Mouse (Mus musculus): ENCODE measurements at regions not wholly inside any gene's neighbourhood (a gene's known extent, or its start where the extent isn't known, plus 50 kb on each side); places are given as distances from the start of the nearest gene placed in this dataset.

DNA sequence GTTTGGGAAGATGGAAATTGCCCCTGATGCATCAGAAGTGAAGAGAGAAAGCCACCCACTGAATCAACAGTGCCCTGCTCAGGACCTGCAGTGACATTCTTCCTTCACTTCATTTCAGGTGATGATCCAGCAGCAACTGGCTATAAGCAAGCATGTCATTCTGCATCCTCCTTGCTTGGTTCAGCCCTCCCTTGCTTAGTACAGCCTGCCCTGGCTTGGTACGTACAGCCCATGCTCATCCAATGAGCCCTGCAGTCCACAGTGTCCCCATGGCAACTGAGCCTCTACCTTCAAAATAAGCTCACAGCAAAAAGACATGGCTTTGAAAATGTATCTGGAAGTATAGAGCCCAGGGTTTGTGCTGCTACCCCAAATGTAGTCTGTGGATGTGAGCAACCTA, 181.4 kb upstream of the Bmp4 start:
- Histone ChIP-seq H3K27me3 (ENCODE audit: control insufficient read depth, insufficient read depth, low read length) (no peaks in the 10 kb centered on the region), H3K4me1 (replicated peaks; ENCODE audit: control insufficient read depth in 2 of 2, insufficient read depth in 2 of 2, low read length in 1 of 2) (peaks cover 23 to 31% of the 10 kb centered on the region in 2 experiments), H3K9ac (replicated peaks) (no peak overlapping the region), H3K4me3 (ENCODE audit: insufficient read depth in 1 of 2, low read depth in 2 of 2, low read length in 2 of 2) (no peak overlapping the region), H3K27ac (no peak overlapping the region), H3K9me3 (ENCODE audit: control insufficient read depth, low read length) (no peaks in the 10 kb centered on the region), H3K36me3 (replicated peaks; ENCODE audit: control insufficient read depth, insufficient read depth, low read depth) (no peaks in the 10 kb centered on the region), H3K4me2 (ENCODE audit: low read depth) (no peak overlapping the region)
- DNase-seq (ENCODE audit: low read depth in 3 of 3, low spot score in 3 of 3) (no peak), ATAC-seq (ENCODE audit: insufficient read depth) (no peak)
- WGBS (ENCODE audit: insufficient replicate concordance): 79% methylated on average over 1 of the region's 1 CpGs
- TF ChIP-seq CTCF (IDR thresholded peaks at IDR 0.05; ENCODE audit: low read depth) (no peak), EP300 (IDR thresholded peaks at IDR 0.05; ENCODE audit: low read depth) (no peak)

DNA sequence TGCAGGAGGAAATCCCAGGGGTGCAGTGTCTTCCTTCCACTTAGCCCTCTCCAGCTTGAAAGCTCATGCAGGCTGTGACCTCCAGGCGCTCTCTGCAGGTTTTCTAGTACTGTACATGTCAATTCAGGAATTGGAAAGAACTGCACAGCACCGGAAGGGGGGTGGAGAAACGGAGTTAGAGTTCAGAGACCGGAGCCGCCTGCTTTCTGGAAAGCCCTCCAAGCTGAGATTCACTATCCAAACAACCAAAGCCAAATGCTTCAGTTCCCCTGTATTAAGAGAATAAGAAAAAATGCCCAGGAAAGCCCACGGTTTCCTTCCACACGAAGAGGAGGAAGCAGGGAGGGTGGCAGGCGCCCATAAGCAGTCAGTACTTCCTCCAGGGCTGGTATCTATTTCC, 178.8 kb upstream of the Bmp4 start:
- WGBS (ENCODE audit: insufficient replicate concordance): 63% methylated on average over 8 of the region's 8 CpGs

DNA sequence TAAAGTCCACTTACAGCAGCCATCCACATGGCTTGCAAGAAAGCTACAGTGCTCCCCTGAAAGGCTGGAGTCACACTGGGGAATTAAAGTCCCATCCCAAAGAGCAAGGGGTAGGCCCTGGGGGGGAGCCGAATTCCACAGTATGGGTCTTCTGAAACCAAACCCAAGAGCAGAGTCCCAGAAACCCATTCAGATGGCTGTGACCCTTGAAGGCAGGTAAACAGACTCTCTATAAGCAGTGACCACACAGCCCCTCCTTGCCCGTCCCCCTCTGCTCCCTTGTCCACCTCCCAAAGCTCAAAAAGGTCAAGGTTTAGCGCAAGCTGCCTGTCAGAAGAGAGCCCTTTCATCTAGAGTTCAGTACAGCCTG, 176.9 kb upstream of the Bmp4 start:
- Histone ChIP-seq H3K27me3 (ENCODE audit: control insufficient read depth, insufficient read depth, low read length) (no peaks in the 10 kb centered on the region), H3K4me2 (ENCODE audit: low read depth) (no peak overlapping the region), H3K36me3 (replicated peaks; ENCODE audit: control insufficient read depth, insufficient read depth, low read depth) (no peaks in the 10 kb centered on the region), H3K27ac (no peak overlapping the region), H3K4me1 (replicated peaks; ENCODE audit: control insufficient read depth in 2 of 2, insufficient read depth in 2 of 2, low read length in 1 of 2) (peaks cover 9 to 18% of the 10 kb centered on the region in 2 experiments), H3K9me3 (ENCODE audit: control insufficient read depth, low read length) (no peaks in the 10 kb centered on the region), H3K9ac (replicated peaks) (no peak overlapping the region), H3K4me3 (ENCODE audit: insufficient read depth in 1 of 2, low read depth in 2 of 2, low read length in 2 of 2) (no peak overlapping the region)
- DNase-seq (ENCODE audit: low read depth in 3 of 3, low spot score in 3 of 3) (no peak), ATAC-seq (ENCODE audit: insufficient read depth) (no peak)
- WGBS (ENCODE audit: insufficient replicate concordance): 72% methylated on average over 3 of the region's 3 CpGs
- TF ChIP-seq CTCF (IDR thresholded peaks at IDR 0.05; ENCODE audit: low read depth): no peak

More for the DNA sequence above, 178.8 kb upstream of the Bmp4 start:
- H3K4me3 ChIP-seq (ENCODE audit: insufficient read depth in 1 of 2, low read depth in 2 of 2, low read length in 2 of 2): no peak overlapping the region
- H3K9ac ChIP-seq (replicated peaks): no peak overlapping the region
- H3K4me2 ChIP-seq (ENCODE audit: low read depth): no peak overlapping the region
- no peaks in the 10 kb centered on the region for H3K27me3 ChIP-seq (ENCODE audit: control insufficient read depth, insufficient read depth, low read length)
- TF ChIP-seq EP300 (IDR thresholded peaks at IDR 0.05; ENCODE audit: low read depth): no peak
- TF ChIP-seq CTCF (IDR thresholded peaks at IDR 0.05; ENCODE audit: low read depth): no peak
- no peaks in the 10 kb centered on the region for H3K9me3 ChIP-seq (ENCODE audit: control insufficient read depth, low read length)
- peaks cover 23 to 30% of the 10 kb centered on the region in 2 experiments for H3K4me1 ChIP-seq (replicated peaks; ENCODE audit: control insufficient read depth in 2 of 2, insufficient read depth in 2 of 2, low read length in 1 of 2)
- ATAC-seq (ENCODE audit: insufficient read depth): no peak
- H3K27ac ChIP-seq: no peak overlapping the region
- H3K36me3 ChIP-seq (replicated peaks; ENCODE audit: control insufficient read depth, insufficient read depth, low read depth): no peaks in the 10 kb centered on the region
- DNase-seq (ENCODE audit: low read depth in 3 of 3, low spot score in 3 of 3): no peak

DNA sequence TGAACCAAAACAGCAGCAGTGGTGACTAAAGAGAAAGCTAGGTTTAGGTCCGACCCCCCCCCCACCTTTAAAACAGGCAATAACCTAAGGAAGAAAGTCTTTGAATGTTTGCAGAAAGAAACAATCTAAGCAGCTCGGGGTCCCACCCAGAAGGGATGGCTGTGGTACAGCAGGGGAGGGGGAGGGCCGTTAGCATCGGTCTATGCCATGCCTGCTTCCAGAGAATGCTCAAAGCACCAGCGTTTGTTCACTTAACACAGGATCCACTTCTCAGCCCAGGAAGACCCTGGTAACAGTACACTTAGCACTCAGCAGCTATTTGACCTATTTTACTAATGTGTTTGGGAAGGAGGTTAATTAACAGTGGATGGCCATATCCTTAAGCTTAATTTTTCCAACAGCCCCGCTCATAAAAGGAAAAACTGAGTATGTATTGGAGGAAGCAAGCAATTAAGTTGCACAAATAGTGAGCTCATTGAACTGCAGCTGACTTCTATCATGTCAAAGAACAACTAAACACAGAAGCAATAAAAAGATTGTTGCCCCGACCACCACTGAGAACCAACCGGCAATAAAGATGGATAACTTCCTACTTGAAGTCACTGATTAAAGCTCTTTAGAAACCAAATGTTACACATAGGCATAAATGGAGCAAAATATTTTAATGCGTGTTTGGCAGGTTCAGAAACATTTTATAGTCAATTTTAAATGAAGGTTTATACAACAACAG, 176.4 kb upstream of the Bmp4 start:
- H3K9ac ChIP-seq (replicated peaks): no peak overlapping the region
- H3K9me3 ChIP-seq (ENCODE audit: control insufficient read depth, low read length): no peaks in the 10 kb centered on the region
- no peaks in the 10 kb centered on the region for H3K27me3 ChIP-seq (ENCODE audit: control insufficient read depth, insufficient read depth, low read length)
- no peak overlapping the region for H3K4me3 ChIP-seq (ENCODE audit: insufficient read depth in 1 of 2, low read depth in 2 of 2, low read length in 2 of 2)
- no peak overlapping the region for H3K4me2 ChIP-seq (ENCODE audit: low read depth)
- H3K4me1 ChIP-seq (replicated peaks; ENCODE audit: control insufficient read depth in 2 of 2, insufficient read depth in 2 of 2, low read length in 1 of 2): peaks cover 13 to 22% of the 10 kb centered on the region in 2 experiments
- no peak for TF ChIP-seq CTCF (IDR thresholded peaks at IDR 0.05; ENCODE audit: low read depth)
- TF ChIP-seq EP300 (IDR thresholded peaks at IDR 0.05; ENCODE audit: low read depth): no peak
- WGBS (ENCODE audit: insufficient replicate concordance): 55% methylated on average over 9 of the region's 9 CpGs
- DNase-seq (ENCODE audit: low read depth in 3 of 3, low spot score in 3 of 3) (no peak), ATAC-seq (ENCODE audit: insufficient read depth) (no peak)
- H3K36me3 ChIP-seq (replicated peaks; ENCODE audit: control insufficient read depth, insufficient read depth, low read depth): no peaks in the 10 kb centered on the region
- H3K27ac ChIP-seq: no peak overlapping the region

DNA sequence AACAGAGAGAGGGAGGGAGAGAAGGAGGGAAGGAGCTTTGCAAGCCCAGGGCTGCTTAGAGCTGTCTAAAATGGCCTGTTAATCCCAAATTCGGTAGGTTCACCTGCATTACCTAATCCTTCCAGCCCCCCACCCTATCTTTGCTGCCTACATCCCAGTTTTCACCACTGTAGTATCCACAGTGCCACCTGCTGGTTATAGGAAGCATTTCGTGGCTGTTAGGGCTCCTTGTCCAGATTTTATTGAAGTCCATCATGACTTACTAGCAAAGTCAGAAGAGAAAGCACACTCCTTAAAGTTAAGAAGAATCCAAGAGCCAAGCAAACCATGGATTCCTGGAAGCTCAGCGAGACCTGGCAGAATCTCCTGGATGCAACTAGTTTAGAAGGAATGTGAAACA, 174.5 kb upstream of the Bmp4 start:
- Histone ChIP-seq H3K4me2 (ENCODE audit: low read depth) (no peak overlapping the region), H3K9ac (replicated peaks) (no peak overlapping the region), H3K9me3 (ENCODE audit: control insufficient read depth, low read length) (no peaks in the 10 kb centered on the region), H3K4me1 (replicated peaks; ENCODE audit: control insufficient read depth in 2 of 2, insufficient read depth in 2 of 2, low read length in 1 of 2) (peaks cover 11 to 17% of the 10 kb centered on the region in 2 experiments), H3K4me3 (ENCODE audit: insufficient read depth in 1 of 2, low read depth in 2 of 2, low read length in 2 of 2) (no peak overlapping the region), H3K36me3 (replicated peaks; ENCODE audit: control insufficient read depth, insufficient read depth, low read depth) (no peaks in the 10 kb centered on the region), H3K27ac (no peak overlapping the region), H3K27me3 (ENCODE audit: control insufficient read depth, insufficient read depth, low read length) (no peaks in the 10 kb centered on the region)
- TF ChIP-seq CTCF (IDR thresholded peaks at IDR 0.05; ENCODE audit: low read depth): peak; percentile 91
- peak; percentile 24; the same call in 1 of the 2 replicates for TF ChIP-seq EP300 (IDR thresholded peaks at IDR 0.05; ENCODE audit: low read depth)
- 10% methylated on average over 3 of the region's 3 CpGs for WGBS (ENCODE audit: insufficient replicate concordance)
- DNase-seq (ENCODE audit: low read depth in 3 of 3, low spot score in 3 of 3) (peak; percentile 28 to 39 (median 36)), ATAC-seq (ENCODE audit: insufficient read depth) (peak; percentile 29; the same call in 1 of the 2 replicates)

Measured in liver, embryonic 14.5 days (tissue).